Mouse (Mus musculus): ENCODE data around the gene Btg3. TPM values are rescaled to one million over a fixed set of nuclear protein-coding genes. Genes with fewer than 3 reads are reported as not detected.

Btg3 gene
- polyA plus RNA-seq, 1 experiment from 2014 or later, result 51.2 TPM

DNA sequence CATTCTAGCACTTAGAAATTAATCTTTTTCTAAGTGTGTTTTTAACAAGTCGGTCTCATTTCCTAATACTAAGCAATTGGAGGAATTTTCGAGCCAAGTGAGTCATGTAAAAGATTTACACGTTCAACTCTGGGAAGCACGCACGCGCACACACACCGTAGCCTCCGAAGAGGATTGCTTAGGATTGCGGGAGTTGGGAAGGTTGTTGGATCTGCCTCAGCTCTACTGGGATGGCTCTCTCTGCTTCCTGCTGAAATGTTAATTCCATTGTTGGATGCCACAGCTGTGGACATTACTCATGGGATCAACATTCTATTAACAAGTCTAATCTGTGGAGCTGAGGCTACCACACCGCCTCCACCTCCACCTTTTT lies 74.3 kb downstream of the Btg3 start:
- H3K9me3 ChIP-seq (ENCODE audit: control insufficient read depth, low read length), result no peaks in the 10 kb centered on the region
- no peak for ATAC-seq (replicated peaks; ENCODE audit: low FRiP score)
- H3K9ac ChIP-seq (ENCODE audit: low read length), result peak overlapping the region; percentile 93
- no peaks in the 10 kb centered on the region for H3K4me1 ChIP-seq (replicated peaks; ENCODE audit: control insufficient read depth, insufficient read depth, low read length)
- WGBS, result 4% methylated on average over 10 of the region's 10 CpGs
- H3K4me2 ChIP-seq (ENCODE audit: low read depth, low read length, severe bottlenecking), result peak overlapping the region; percentile 55
- no peaks in the 10 kb centered on the region for H3K27me3 ChIP-seq (ENCODE audit: control insufficient read depth, insufficient read depth, low read length)
- peak overlapping the region; percentile 89 for H3K4me3 ChIP-seq (ENCODE audit: low read depth, low read length)
- no peaks in the 10 kb centered on the region; the same call in 1 of the 2 replicates for H3K36me3 ChIP-seq (ENCODE audit: control insufficient read depth, insufficient read depth, low read length)
- H3K27ac ChIP-seq (ENCODE audit: low read depth, low read length), result no peak overlapping the region
- no peak for DNase-seq (ENCODE audit: low spot score)

DNA sequence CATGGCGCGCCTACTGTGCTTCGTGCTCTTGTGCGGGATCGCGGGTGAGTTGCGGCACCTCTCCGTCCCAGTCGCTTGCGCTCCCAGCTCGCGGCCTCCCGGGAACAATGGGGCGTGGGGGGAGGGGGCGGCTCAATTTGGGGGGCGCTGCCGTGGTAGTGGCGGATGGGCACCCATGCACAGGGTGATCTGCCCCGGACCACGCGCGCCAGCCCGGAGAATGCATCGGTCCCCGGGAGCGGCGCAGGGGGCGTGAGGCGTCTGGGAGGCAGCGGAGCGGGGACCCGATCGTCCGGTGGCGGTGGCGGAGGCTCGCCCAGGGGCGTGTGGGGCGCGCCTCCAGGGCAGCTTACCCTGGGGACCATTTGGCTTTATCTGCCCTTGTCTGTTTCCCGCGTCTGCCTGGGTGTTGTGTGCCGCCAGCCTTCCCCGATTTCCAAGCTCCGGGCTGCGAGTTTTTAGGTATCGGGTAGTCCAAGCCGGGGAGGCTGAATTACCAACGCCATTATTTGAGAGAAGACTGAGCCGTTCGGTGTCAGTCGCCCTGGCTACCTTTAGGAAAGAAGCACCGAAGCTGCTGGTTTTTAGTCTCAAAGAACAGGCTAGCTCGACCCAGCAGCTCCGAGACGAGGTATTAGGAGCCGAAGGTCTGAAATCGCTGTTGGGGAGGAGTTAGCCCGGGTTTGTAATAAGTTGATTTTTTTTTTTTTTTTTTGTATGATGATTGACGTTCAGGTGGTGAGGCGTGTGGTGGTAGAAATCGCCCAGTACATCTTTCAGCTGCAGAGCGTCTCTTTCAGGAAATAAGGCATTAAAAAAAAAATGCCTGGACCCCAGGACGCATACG lies 74.9 kb downstream of the Btg3 start:
- H3K4me2 ChIP-seq (ENCODE audit: low read depth, low read length, severe bottlenecking), result peak overlapping the region; percentile 55
- no peak for DNase-seq (ENCODE audit: low spot score)
- peak overlapping the region; percentile 89 for H3K4me3 ChIP-seq (ENCODE audit: low read depth, low read length)
- no peaks in the 10 kb centered on the region; the same call in 1 of the 2 replicates for H3K36me3 ChIP-seq (ENCODE audit: control insufficient read depth, insufficient read depth, low read length)
- ATAC-seq (replicated peaks; ENCODE audit: low FRiP score), result peak; percentile 66
- no peaks in the 10 kb centered on the region for H3K27me3 ChIP-seq (ENCODE audit: control insufficient read depth, insufficient read depth, low read length)
- under 1% methylated on average over 55 of the region's 65 CpGs for WGBS
- no peaks in the 10 kb centered on the region for H3K9me3 ChIP-seq (ENCODE audit: control insufficient read depth, low read length)
- no peaks in the 10 kb centered on the region for H3K4me1 ChIP-seq (replicated peaks; ENCODE audit: control insufficient read depth, insufficient read depth, low read length)
- H3K9ac ChIP-seq (ENCODE audit: low read length), result peak overlapping the region; percentile 93
- H3K27ac ChIP-seq (ENCODE audit: low read depth, low read length), result peak overlapping the region; percentile 84

DNA sequence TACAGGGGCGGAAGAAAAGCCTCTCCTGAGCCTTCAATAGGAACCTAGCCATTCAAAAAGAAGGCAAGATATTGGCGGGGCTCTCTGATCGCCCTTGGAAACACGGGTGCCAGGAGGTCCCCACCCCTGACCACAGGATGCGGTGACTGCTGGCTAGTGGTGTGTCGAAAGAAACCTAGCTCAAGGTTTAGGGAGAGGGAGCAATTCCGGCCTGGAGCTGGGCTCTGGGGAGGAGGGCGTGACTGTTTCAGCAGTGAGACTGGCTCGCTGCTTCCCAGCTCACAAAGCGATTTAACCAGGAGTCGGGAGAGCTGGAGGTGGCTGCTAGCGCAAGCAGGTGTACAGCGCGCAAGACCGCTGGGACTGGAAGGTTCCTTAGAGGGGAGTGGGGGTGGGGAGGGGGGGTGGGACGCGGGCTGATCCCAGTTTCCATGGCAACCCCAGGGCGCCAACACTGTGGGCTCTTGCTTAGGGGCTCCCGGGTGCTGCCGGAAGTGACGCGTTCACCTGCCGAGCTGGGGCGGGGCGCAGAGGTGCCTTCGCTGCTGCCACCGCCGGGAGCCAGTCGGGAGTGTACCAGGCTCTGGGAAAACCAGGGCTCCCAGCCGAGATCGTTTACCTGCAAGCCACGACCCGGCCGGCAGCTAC lies 75.7 kb downstream of the Btg3 start, which contains the start of gene Cxadr:
Gene Cxadr (plus strand): TSS at position 307 of the 648 bp plus-strand sequence.
- Histone ChIP-seq H3K27ac (ENCODE audit: low read depth, low read length) (peak within 1 kb of the TSS; percentile 84), H3K27me3 (ENCODE audit: control insufficient read depth, insufficient read depth, low read length) (no peaks in the 10 kb centered on the region), H3K4me2 (ENCODE audit: low read depth, low read length, severe bottlenecking) (peak within 1 kb of the TSS; percentile 55), H3K9me3 (ENCODE audit: control insufficient read depth, low read length) (no peaks in the 10 kb centered on the region), H3K4me1 (replicated peaks; ENCODE audit: control insufficient read depth, insufficient read depth, low read length) (no peaks in the 10 kb centered on the region), H3K9ac (ENCODE audit: low read length) (peak within 1 kb of the TSS; percentile 93), H3K36me3 (ENCODE audit: control insufficient read depth, insufficient read depth, low read length) (no peaks in the 10 kb centered on the region; the same call in 1 of the 2 replicates), H3K4me3 (ENCODE audit: low read depth, low read length) (peak within 1 kb of the TSS; percentile 89)
- ATAC-seq (replicated peaks; ENCODE audit: low FRiP score) (peak; percentile 96), DNase-seq (ENCODE audit: low spot score) (peak; percentile 95)
- WGBS, result 0% methylated on average over 32 of the region's 34 CpGs

DNA sequence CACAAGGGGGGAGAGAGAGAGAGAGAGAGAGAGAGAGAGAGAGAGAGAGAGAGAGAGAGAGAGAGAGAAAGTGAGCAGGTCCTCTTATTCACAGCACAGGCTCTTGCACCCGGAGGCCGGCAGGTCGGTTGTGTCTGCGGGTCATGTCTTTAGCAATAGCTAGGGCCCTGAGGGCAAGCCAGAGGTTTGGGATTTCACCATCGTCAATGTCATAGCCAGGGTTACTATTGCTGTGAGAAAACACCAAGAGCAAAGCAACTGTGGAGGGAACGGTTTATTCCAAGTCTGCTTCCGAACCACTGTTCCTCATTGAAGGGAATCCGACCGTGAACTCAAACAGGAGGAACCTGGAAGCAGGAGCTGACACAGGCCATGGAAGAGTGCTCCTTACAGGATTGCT lies 80.9 kb downstream of the Btg3 start:
- no peak for ATAC-seq (replicated peaks; ENCODE audit: low FRiP score)
- WGBS, result 72% methylated on average over 9 of the region's 9 CpGs
- DNase-seq (ENCODE audit: low spot score), result no peak

DNA sequence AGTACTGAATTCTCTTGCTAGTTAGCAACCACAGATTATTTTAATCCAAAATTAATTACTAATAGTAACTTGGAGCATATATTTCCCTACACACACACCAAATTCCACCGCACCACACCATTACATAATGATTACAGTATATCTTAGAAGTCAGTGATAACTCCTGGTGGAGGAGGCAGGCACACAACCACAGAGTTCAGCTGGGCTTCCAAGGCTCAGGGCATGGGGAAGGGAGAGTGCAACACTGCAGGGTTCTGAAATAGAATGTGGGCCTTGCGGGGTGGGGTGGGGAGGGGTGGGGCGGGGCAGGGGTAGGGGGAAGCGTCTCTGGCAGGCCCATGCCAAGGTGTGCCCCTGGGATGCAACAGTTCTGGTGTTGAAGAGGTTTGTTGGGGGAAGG lies 81.4 kb downstream of the Btg3 start:
- H3K4me1 ChIP-seq (replicated peaks; ENCODE audit: control insufficient read depth, insufficient read depth, low read length), result no peaks in the 10 kb centered on the region
- no peak overlapping the region for H3K4me3 ChIP-seq (ENCODE audit: low read depth, low read length)
- H3K9ac ChIP-seq (ENCODE audit: low read length), result no peak overlapping the region
- no peaks in the 10 kb centered on the region for H3K27me3 ChIP-seq (ENCODE audit: control insufficient read depth, insufficient read depth, low read length)
- no peaks in the 10 kb centered on the region for H3K9me3 ChIP-seq (ENCODE audit: control insufficient read depth, low read length)
- WGBS, result 43% methylated on average over 4 of the region's 4 CpGs
- no peak overlapping the region for H3K27ac ChIP-seq (ENCODE audit: low read depth, low read length)
- ATAC-seq (replicated peaks; ENCODE audit: low FRiP score) (no peak), DNase-seq (ENCODE audit: low spot score) (no peak)
- H3K4me2 ChIP-seq (ENCODE audit: low read depth, low read length, severe bottlenecking), result no peak overlapping the region
- H3K36me3 ChIP-seq (ENCODE audit: control insufficient read depth, insufficient read depth, low read length), result no peaks in the 10 kb centered on the region

More for the DNA sequence above, 80.9 kb downstream of the Btg3 start:
- H3K9me3 ChIP-seq (ENCODE audit: control insufficient read depth, low read length), result no peaks in the 10 kb centered on the region
- H3K27ac ChIP-seq (ENCODE audit: low read depth, low read length), result no peak overlapping the region
- no peaks in the 10 kb centered on the region for H3K27me3 ChIP-seq (ENCODE audit: control insufficient read depth, insufficient read depth, low read length)
- no peak overlapping the region for H3K4me3 ChIP-seq (ENCODE audit: low read depth, low read length)
- no peaks in the 10 kb centered on the region for H3K36me3 ChIP-seq (ENCODE audit: control insufficient read depth, insufficient read depth, low read length)
- H3K4me2 ChIP-seq (ENCODE audit: low read depth, low read length, severe bottlenecking), result no peak overlapping the region
- H3K4me1 ChIP-seq (replicated peaks; ENCODE audit: control insufficient read depth, insufficient read depth, low read length), result no peaks in the 10 kb centered on the region
- no peak overlapping the region for H3K9ac ChIP-seq (ENCODE audit: low read length)

DNA sequence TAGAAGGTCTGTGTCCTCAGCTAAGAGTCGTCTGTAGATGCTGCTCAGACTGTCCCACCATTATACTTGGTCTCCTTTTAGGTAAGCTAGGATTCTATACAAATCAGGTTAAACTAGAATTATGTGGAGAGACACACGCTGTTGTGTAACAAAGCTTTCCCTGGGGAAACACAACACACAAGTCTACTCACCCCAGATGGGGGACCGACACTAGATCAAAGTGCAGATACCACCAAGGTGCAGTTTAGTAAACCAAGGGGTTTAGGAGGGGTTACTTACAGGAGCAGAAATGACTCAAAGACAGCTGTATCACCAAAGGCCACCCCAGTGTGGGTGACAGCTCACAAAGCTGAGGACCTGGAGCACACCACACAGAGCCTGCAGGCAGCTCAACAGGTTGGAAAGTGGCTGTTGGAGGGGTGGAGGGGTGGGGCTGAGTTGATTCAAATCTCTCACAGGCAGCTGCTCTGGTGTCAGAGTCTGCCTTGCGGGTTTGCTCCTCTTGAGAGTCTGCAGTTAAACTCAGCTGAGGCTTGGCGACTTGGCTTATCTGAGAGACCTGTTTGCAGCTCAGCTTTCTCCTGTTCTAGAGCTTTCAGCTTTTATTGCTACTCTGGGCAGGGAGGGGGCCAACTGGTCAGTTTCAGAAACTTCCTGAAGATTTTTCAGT lies 82.3 kb downstream of the Btg3 start:
- Histone ChIP-seq H3K27me3 (ENCODE audit: control insufficient read depth, insufficient read depth, low read length) (no peaks in the 10 kb centered on the region), H3K27ac (ENCODE audit: low read depth, low read length) (no peak overlapping the region), H3K36me3 (ENCODE audit: control insufficient read depth, insufficient read depth, low read length) (no peaks in the 10 kb centered on the region), H3K4me3 (ENCODE audit: low read depth, low read length) (no peak overlapping the region), H3K4me1 (replicated peaks; ENCODE audit: control insufficient read depth, insufficient read depth, low read length) (no peaks in the 10 kb centered on the region), H3K4me2 (ENCODE audit: low read depth, low read length, severe bottlenecking) (no peak overlapping the region), H3K9ac (ENCODE audit: low read length) (no peak overlapping the region), H3K9me3 (ENCODE audit: control insufficient read depth, low read length) (no peaks in the 10 kb centered on the region)
- WGBS, result 51% methylated on average over 5 of the region's 5 CpGs
- ATAC-seq (replicated peaks; ENCODE audit: low FRiP score) (no peak), DNase-seq (ENCODE audit: low spot score) (no peak)

DNA sequence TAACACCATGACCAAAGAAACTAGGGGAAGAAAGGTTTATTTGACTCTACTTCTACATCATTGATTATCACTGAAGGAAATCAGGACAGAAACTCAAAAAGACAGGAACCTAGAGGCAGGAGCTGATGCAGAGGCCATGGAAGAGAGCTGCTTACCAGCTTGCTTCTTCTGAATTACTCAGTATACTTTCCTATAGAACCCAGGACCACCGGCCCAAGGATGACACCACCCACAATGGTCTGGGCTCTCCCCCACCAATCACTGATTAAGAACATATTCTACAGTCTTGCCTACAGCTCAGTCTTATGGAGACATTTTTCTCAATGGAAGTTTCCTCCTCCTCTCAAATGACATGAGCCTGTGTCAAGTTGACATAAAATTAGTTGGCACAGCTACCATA lies 82.9 kb downstream of the Btg3 start:
- H3K27ac ChIP-seq (ENCODE audit: low read depth, low read length), result no peak overlapping the region
- no peaks in the 10 kb centered on the region for H3K36me3 ChIP-seq (ENCODE audit: control insufficient read depth, insufficient read depth, low read length)
- ATAC-seq (replicated peaks; ENCODE audit: low FRiP score) (no peak), DNase-seq (ENCODE audit: low spot score) (no peak)
- H3K27me3 ChIP-seq (ENCODE audit: control insufficient read depth, insufficient read depth, low read length), result no peaks in the 10 kb centered on the region
- H3K4me1 ChIP-seq (replicated peaks; ENCODE audit: control insufficient read depth, insufficient read depth, low read length), result no peaks in the 10 kb centered on the region
- no peak overlapping the region for H3K4me3 ChIP-seq (ENCODE audit: low read depth, low read length)
- no peak overlapping the region for H3K4me2 ChIP-seq (ENCODE audit: low read depth, low read length, severe bottlenecking)
- H3K9ac ChIP-seq (ENCODE audit: low read length), result no peak overlapping the region
- no peaks in the 10 kb centered on the region for H3K9me3 ChIP-seq (ENCODE audit: control insufficient read depth, low read length)
- WGBS, result 89% methylated on average over 1 of the region's 1 CpGs

DNA sequence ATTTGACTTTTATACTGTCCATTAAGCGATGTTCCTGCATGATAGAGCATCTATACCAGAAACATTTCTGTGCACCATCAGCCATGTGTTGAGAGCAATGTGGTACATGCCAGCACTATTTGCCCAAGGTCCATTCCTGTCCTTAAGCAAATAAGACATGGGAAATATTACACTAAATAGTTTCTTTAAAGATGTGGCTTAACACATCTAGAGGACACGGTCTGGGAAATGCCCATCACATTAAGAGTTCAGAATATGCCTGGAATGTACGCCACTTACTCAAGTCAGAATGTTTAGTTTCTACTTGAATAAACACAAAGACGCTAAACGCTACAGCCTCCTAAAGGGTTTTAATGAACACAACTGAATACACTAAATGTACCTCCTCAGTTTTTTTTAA lies 93.8 kb downstream of the Btg3 start:
- DNase-seq (ENCODE audit: low spot score), result no peak
- H3K4me2 ChIP-seq (ENCODE audit: low read depth, low read length, severe bottlenecking), result no peak overlapping the region
- no peak overlapping the region for H3K4me3 ChIP-seq (ENCODE audit: low read depth, low read length)
- no peaks in the 10 kb centered on the region for H3K4me1 ChIP-seq (replicated peaks; ENCODE audit: control insufficient read depth, insufficient read depth, low read length)
- no peak for ATAC-seq (replicated peaks; ENCODE audit: low FRiP score)
- no peaks in the 10 kb centered on the region for H3K27me3 ChIP-seq (ENCODE audit: control insufficient read depth, insufficient read depth, low read length)
- no peak overlapping the region for H3K9ac ChIP-seq (ENCODE audit: low read length)
- H3K9me3 ChIP-seq (ENCODE audit: control insufficient read depth, low read length), result no peaks in the 10 kb centered on the region
- H3K36me3 ChIP-seq (ENCODE audit: control insufficient read depth, insufficient read depth, low read length), result no peaks in the 10 kb centered on the region
- H3K27ac ChIP-seq (ENCODE audit: low read depth, low read length), result no peak overlapping the region
- WGBS, result 83% methylated on average over 5 of the region's 5 CpGs

All from forebrain, embryonic 11.5 days (tissue).